Mouse (Mus musculus) liver, embryonic 11.5 days (tissue): ENCODE data around the gene 1700025C18Rik. TPM values are rescaled to one million over a fixed set of nuclear protein-coding genes. Genes with fewer than 3 reads are reported as not detected.

Experiments
- ATAC-seq: fragments of 200-750 bp; cut with Nextera tagmentation; replicated peaks from 2 replicates; pipeline ENCODE4 v1.8.0; 2017; ENCODE audit warnings: moderate number of reproducible peaks, mild to moderate bottlenecking, moderate TSS enrichment, moderate library complexity; ENCODE audit not compliant: low FRiP score
- DNase-seq: peaks from one replicate; pipeline ENCODE4 v3.0.0-alpha.2; 2017; ENCODE audit warnings: low spot score
- H3K27ac ChIP-seq: fragments of 300-500 bp; sonication (generic); 2 replicates; pipeline ENCODE4 v1.5.1; 2014; ENCODE audit warnings: mild to moderate bottlenecking, low read depth, low read length, control low read depth
- H3K27me3 ChIP-seq: fragments of 300-500 bp; sonication (generic); replicated peaks from 2 replicates; pipeline ENCODE4 v1.6.1; 2014; ENCODE audit warnings: low read length, mixed read lengths; ENCODE audit not compliant: control insufficient read depth, insufficient read depth
- H3K36me3 ChIP-seq: fragments of 300-500 bp; sonication (generic); 2 replicates; pipeline ENCODE4 v1.6.1; 2014; ENCODE audit warnings: mild to moderate bottlenecking, low read length, moderate library complexity, mixed read lengths; ENCODE audit not compliant: control insufficient read depth, insufficient read depth
- H3K4me1 ChIP-seq: fragments of 300-500 bp; sonication (generic); replicated peaks from 2 replicates; pipeline ENCODE4 v1.6.1; 2014; ENCODE audit warnings: low read length, mixed read lengths; ENCODE audit not compliant: control insufficient read depth, insufficient read depth
- H3K4me2 ChIP-seq: fragments of 300-500 bp; sonication (generic); 2 replicates; pipeline ENCODE4 v1.6.1; 2014; ENCODE audit warnings: mild to moderate bottlenecking, control low read depth, moderate library complexity
- H3K4me3 ChIP-seq: fragments of 300-500 bp; sonication (generic); 2 replicates; pipeline ENCODE4 v1.5.1; 2014; ENCODE audit warnings: low read depth, low read length, control low read depth
- H3K9ac ChIP-seq: fragments of 300-500 bp; sonication (generic); 2 replicates; pipeline ENCODE4 v1.6.1; 2014; ENCODE audit warnings: low read depth, low read length, control low read depth
- H3K9me3 ChIP-seq: fragments of 300-500 bp; sonication (generic); 2 replicates; pipeline ENCODE4 v1.6.1; 2016; ENCODE audit warnings: low read length, inconsistent platforms, mixed read lengths; ENCODE audit not compliant: control insufficient read depth
- WGBS: fragments of 180-500 bp; shearing (Covaris S2); extraction: QIAGEN DNeasy Blood & Tissue Kit; methylation state at CpG from one replicate; pipeline ENCODE4 v1.1.7; 2014; 5-methylcytosine and 5-hydroxymethylcytosine counted together
- polyA plus RNA-seq: library from polyadenylated mRNA; unstranded; fragments of >200 nt; fragmentation: Nextera tagmentation; extraction: Ambion mirVana; gene quantifications from 2 replicates; pipeline ENCODE4 v1.2.1, GENCODE M21; 2014

The 1700025C18Rik gene
- polyA plus RNA-seq: not detected in 2 replicates

GRCm38 (mm10) chr2:165090650-165091049 lies at the start of gene 1700025C18Rik:
Gene 1700025C18Rik (minus strand): TSS chr2:165090750.
- WGBS: 71% methylated on average over 2 of the region's 2 CpGs

GRCm38 (mm10) chr2:165136049-165136448 lies 45.5 kb upstream of the 1700025C18Rik start:
- WGBS: 20% methylated on average over 16 of the region's 16 CpGs
- Histone ChIP-seq H3K4me1 (peaks cover 13% of the 10 kb centered on the region), H3K9ac (no peak overlapping the region), H3K36me3 (no peaks in the 10 kb centered on the region), H3K9me3 (no peaks in the 10 kb centered on the region), H3K27me3 (peaks cover 31% of the 10 kb centered on the region), H3K4me3 (no peak overlapping the region), H3K27ac (no peak overlapping the region), H3K4me2 (no peak overlapping the region)
- ATAC-seq (no peak), DNase-seq (no peak)

More at GRCm38 (mm10) chr2:165090650-165091049, at the start of gene 1700025C18Rik:
- H3K4me2 ChIP-seq: no peak within 1 kb of the TSS
- no peaks in the 10 kb centered on the region for H3K9me3 ChIP-seq
- H3K27me3 ChIP-seq: peaks cover 6% of the 10 kb centered on the region
- DNase-seq (no peak), ATAC-seq (no peak)
- H3K27ac ChIP-seq: no peak within 1 kb of the TSS
- no peak within 1 kb of the TSS for H3K9ac ChIP-seq
- no peaks in the 10 kb centered on the region for H3K4me1 ChIP-seq
- H3K4me3 ChIP-seq: no peak within 1 kb of the TSS
- H3K36me3 ChIP-seq: no peaks in the 10 kb centered on the region

GRCm38 (mm10) chr2:165133566-165133965 lies 43.0 kb upstream of the 1700025C18Rik start:
- Histone ChIP-seq H3K4me1 (peaks cover 11% of the 10 kb centered on the region), H3K27me3 (peaks cover 23% of the 10 kb centered on the region), H3K9ac (no peak overlapping the region), H3K9me3 (no peaks in the 10 kb centered on the region), H3K27ac (no peak overlapping the region), H3K4me2 (no peak overlapping the region; the same call in 1 of the 2 replicates), H3K4me3 (no peak overlapping the region), H3K36me3 (no peaks in the 10 kb centered on the region)
- no peak for DNase-seq
- under 1% methylated on average over 15 of the region's 15 CpGs for WGBS
- ATAC-seq: no peak

- Histone ChIP-seq H3K9me3 (no peaks in the 10 kb centered on the region), H3K4me2 (no peak overlapping the region), H3K27me3 (peaks cover 25% of the 10 kb centered on the region), H3K4me1 (peaks cover 10% of the 10 kb centered on the region), H3K9ac (no peak overlapping the region), H3K27ac (no peak overlapping the region), H3K36me3 (no peaks in the 10 kb centered on the region), H3K4me3 (no peak overlapping the region)
- DNase-seq (no peak), ATAC-seq (no peak)
- WGBS: 57% methylated on average over 12 of the region's 12 CpGs
Observed at GRCm38 (mm10) chr2:165131428-165131827, 40.9 kb upstream of the 1700025C18Rik start.

GRCm38 (mm10) chr2:165129189-165129588 lies 38.6 kb upstream of the 1700025C18Rik start:
- Histone ChIP-seq H3K4me1 (peaks cover 5% of the 10 kb centered on the region; the same call in 1 of the 2 replicates), H3K4me3 (no peak overlapping the region), H3K27me3 (peaks cover 23% of the 10 kb centered on the region), H3K4me2 (no peak overlapping the region), H3K27ac (no peak overlapping the region), H3K9ac (no peak overlapping the region), H3K36me3 (no peaks in the 10 kb centered on the region), H3K9me3 (no peaks in the 10 kb centered on the region)
- no peak for ATAC-seq
- WGBS: 46% methylated on average over 4 of the region's 4 CpGs
- no peak for DNase-seq

GRCm38 (mm10) chr2:165126896-165127562 lies 36.5 kb upstream of the 1700025C18Rik start:
- no peak overlapping the region for H3K4me2 ChIP-seq
- H3K9ac ChIP-seq: no peak overlapping the region
- peaks cover 11% of the 10 kb centered on the region for H3K27me3 ChIP-seq
- H3K4me3 ChIP-seq: no peak overlapping the region
- H3K4me1 ChIP-seq: no peaks in the 10 kb centered on the region
- H3K9me3 ChIP-seq: no peaks in the 10 kb centered on the region
- ATAC-seq: no peak
- 55% methylated on average over 10 of the region's 10 CpGs for WGBS
- DNase-seq: no peak
- no peaks in the 10 kb centered on the region for H3K36me3 ChIP-seq
- no peak overlapping the region for H3K27ac ChIP-seq

- no peak for ATAC-seq
- Histone ChIP-seq H3K4me2 (no peak overlapping the region), H3K27me3 (peaks cover 22% of the 10 kb centered on the region), H3K4me3 (no peak overlapping the region), H3K36me3 (no peaks in the 10 kb centered on the region), H3K9me3 (no peaks in the 10 kb centered on the region), H3K27ac (no peak overlapping the region), H3K9ac (no peak overlapping the region), H3K4me1 (no peaks in the 10 kb centered on the region)
- WGBS: 26% methylated on average over 10 of the region's 10 CpGs
- no peak for DNase-seq
Observed at GRCm38 (mm10) chr2:165121206-165121840, 30.8 kb upstream of the 1700025C18Rik start.

- H3K4me2 ChIP-seq: no peak overlapping the region
- H3K27ac ChIP-seq: no peak overlapping the region
- peaks cover 25% of the 10 kb centered on the region for H3K27me3 ChIP-seq
- no peaks in the 10 kb centered on the region for H3K9me3 ChIP-seq
- WGBS: 69% methylated on average over 9 of the region's 9 CpGs
- no peak overlapping the region for H3K4me3 ChIP-seq
- ATAC-seq (no peak), DNase-seq (no peak)
- no peaks in the 10 kb centered on the region for H3K4me1 ChIP-seq
- no peak overlapping the region for H3K9ac ChIP-seq
- H3K36me3 ChIP-seq: no peaks in the 10 kb centered on the region
Observed at GRCm38 (mm10) chr2:165120765-165121164, 30.2 kb upstream of the 1700025C18Rik start.
